Mouse (Mus musculus): ENCODE data around the gene Vmn1r56.
"Not testable (repeated sequence)": the region's sequence is repeated elsewhere in the genome, so short reads cannot be mapped to it uniquely, and the experiment has no call there.

Gene Vmn1r56

GRCm38 (mm10) chr7:5196647-5197046 lies at the start of gene Vmn1r56:
Gene Vmn1r56, minus strand, starts transcription at chr7:5196747.
- not testable (repeated sequence) for DNase-seq (ENCODE audit: low spot score in 2 of 2)

GRCm38 (mm10) chr7:5218193-5218592 lies 21.6 kb upstream of the Vmn1r56 start, which contains the start of gene Vmn1r57:
Gene Vmn1r57, plus strand, starts transcription at chr7:5218493.
- not testable (repeated sequence) for DNase-seq (ENCODE audit: low spot score in 2 of 2)

- DNase-seq (ENCODE audit: low spot score in 2 of 2) = not testable (repeated sequence)
Observed at GRCm38 (mm10) chr7:5149570-5149969, 47.0 kb downstream of the Vmn1r56 start, which contains the start of gene Vmn1r55. Gene Vmn1r55, minus strand, starts transcription at chr7:5149670.

Measured in right cerebral cortex, postnatal 10 days (tissue).